Mouse (Mus musculus) heart, postnatal 0 days (tissue): Measurements from ENCODE around the gene Mark2. TPM values are rescaled to one million over a fixed set of nuclear protein-coding genes. Genes with fewer than 3 reads are reported as not detected.

ENCODE experiments used
- ATAC-seq: fragments of 200-750 bp; cut with Nextera tagmentation; 2 replicates; pipeline ENCODE4 v1.8.0; 2017; ENCODE audit warnings: low read depth, moderate number of reproducible peaks, moderate library complexity; ENCODE audit not compliant: insufficient read depth
- DNase-seq: peaks from one replicate; pipeline ENCODE4 v3.0.0-alpha.2; 2016; ENCODE audit warnings: low spot score
- H3K27ac ChIP-seq: fragments of 300-500 bp; sonication (generic); 2 replicates; pipeline ENCODE4 v1.5.1; 2014; ENCODE audit warnings: low read depth, mild to moderate bottlenecking
- H3K27me3 ChIP-seq: fragments of 300-500 bp; sonication (generic); 2 replicates; pipeline ENCODE4 v1.6.1; 2014; ENCODE audit warnings: low read length, mixed read lengths; ENCODE audit not compliant: control insufficient read depth, insufficient read depth
- H3K36me3 ChIP-seq: fragments of 300-500 bp; sonication (generic); replicated peaks from 2 replicates; pipeline ENCODE4 v1.6.1; 2014; ENCODE audit warnings: low read length, mixed read lengths; ENCODE audit not compliant: control insufficient read depth, insufficient read depth
- H3K4me1 ChIP-seq: fragments of 300-500 bp; sonication (generic); 2 replicates; pipeline ENCODE4 v1.6.1; 2014; ENCODE audit warnings: antibody characterized with exemption; ENCODE audit not compliant: control insufficient read depth, insufficient read depth
- H3K4me2 ChIP-seq: fragments of 300-500 bp; sonication (generic); 2 replicates; pipeline ENCODE4 v1.6.1; 2014; ENCODE audit warnings: low read depth, mild to moderate bottlenecking, low read length, moderate library complexity
- H3K4me3 ChIP-seq: fragments of 300-500 bp; sonication (generic); 2 replicates; pipeline ENCODE4 v1.5.1; 2014; ENCODE audit warnings: low read depth, low read length
- H3K9ac ChIP-seq: fragments of 300-500 bp; sonication (generic); replicated peaks from 2 replicates; pipeline ENCODE4 v1.6.1; 2014; ENCODE audit warnings: low read depth, low read length, mixed read lengths
- H3K9me3 ChIP-seq: fragments of 300-500 bp; sonication (generic); replicated peaks from 2 replicates; pipeline ENCODE4 v1.6.1; 2016; ENCODE audit warnings: low read length; ENCODE audit not compliant: control insufficient read depth
- CTCF ChIP-seq: IDR thresholded peaks from 2 replicates; pipeline ENCODE4 v1.5.1; 2016; ENCODE audit warnings: antibody characterized with exemption, control low read depth, low read depth
- EP300 ChIP-seq: IDR thresholded peaks from 2 replicates; pipeline ENCODE4 v1.6.1; 2016; ENCODE audit warnings: antibody characterized with exemption, low read depth
- WGBS: fragments of 180-500 bp; shearing (Covaris S2); extraction: QIAGEN DNeasy Blood & Tissue Kit; methylation state at CpG from one replicate; pipeline ENCODE4 v1.1.7; 2014; 5-methylcytosine and 5-hydroxymethylcytosine counted together
- polyA plus RNA-seq: library from polyadenylated mRNA; unstranded; fragments of >200 nt; fragmentation: Nextera tagmentation; extraction: Ambion mirVana; gene quantifications from 2 replicates; pipeline ENCODE4 v1.2.1, GENCODE M21; 2015
- total RNA-seq: library from RNA; depleted of rRNA; stranded (reverse); fragments of >200 nt; gene quantifications from 2 replicates; pipeline ENCODE4 v1.2.3, GENCODE M21; 2014; ENCODE audit warnings: low replicate concordance

The Mark2 gene
- total and polyA plus RNA-seq, 2 experiments from 2014 or later: 17.8 to 35.2 TPM

DNA sequence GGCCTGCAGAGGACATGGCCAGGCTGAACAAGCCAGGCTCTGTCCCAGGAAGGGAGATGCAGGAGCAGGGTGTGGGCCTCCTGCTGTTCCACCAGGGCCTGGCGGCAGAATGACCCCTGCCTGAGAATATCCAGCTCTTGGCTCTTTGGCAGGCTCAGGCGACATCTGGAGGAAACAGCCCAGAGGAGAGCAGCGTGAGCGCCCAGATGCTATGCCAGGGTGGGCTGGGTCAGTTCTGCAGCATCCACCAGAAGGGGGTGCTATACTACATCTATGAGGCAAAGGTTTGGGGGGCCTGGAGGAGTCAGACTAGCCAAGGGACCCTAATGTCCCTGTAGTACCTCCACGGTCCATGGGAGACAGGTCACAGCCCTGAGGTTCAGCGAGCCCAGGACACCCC lies 62.5 kb downstream of the Mark2 start:
- peak; percentile 63 for ATAC-seq
- Histone ChIP-seq H3K4me3 (no peak overlapping the region), H3K4me2 (no peak overlapping the region), H3K4me1 (no peaks in the 10 kb centered on the region; the same call in 1 of the 2 replicates), H3K9me3 (no peaks in the 10 kb centered on the region), H3K9ac (no peak overlapping the region), H3K36me3 (peaks cover 78% of the 10 kb centered on the region), H3K27ac (0 out of 2 replicates have a peak overlapping the region, but pooled peaks have one; percentile 20), H3K27me3 (no peaks in the 10 kb centered on the region)
- WGBS: 23% methylated on average over 6 of the region's 6 CpGs
- peak; percentile 69 for DNase-seq
- no peak for TF ChIP-seq EP300
- peak; percentile 56 for TF ChIP-seq CTCF

DNA sequence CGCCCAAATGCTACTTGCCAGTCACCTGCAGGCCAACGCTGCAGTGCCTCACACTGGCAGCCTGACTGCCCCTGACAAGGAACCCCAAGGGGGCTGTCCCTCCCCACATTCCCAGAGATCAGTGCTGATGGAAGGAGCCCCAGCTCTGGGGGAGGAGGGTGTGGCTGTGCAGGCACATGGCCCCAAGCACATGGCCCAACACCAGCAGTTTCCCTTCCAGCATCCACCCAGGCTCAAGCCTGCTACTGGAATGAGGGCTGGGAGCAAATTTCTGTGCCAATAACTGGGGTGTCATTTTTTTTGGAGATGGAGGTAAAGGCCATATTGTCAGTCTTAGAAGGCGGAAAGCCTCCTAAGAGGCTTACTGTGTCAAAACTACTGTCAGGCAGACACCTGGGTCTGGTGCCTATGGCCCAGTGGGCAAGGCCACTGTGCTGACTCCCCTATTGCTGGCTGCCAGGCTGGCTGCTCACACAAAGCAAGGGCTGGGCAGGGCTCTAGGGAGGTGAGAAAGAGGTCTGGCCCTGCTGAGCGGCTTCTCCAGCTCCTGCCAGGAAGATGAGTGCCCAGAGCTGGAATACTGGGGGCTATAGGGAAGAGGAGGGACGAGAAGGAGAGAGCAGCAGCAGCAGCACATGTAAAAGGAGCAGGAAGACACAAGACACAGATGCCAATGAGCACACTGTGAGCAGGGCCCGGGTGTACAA lies 63.3 kb downstream of the Mark2 start:
- H3K9ac ChIP-seq: no peak overlapping the region
- H3K4me2 ChIP-seq: no peak overlapping the region
- TF ChIP-seq EP300: no peak
- no peak for TF ChIP-seq CTCF
- ATAC-seq: no peak
- H3K27ac ChIP-seq: no peak overlapping the region
- WGBS: 86% methylated on average over 6 of the region's 6 CpGs
- H3K9me3 ChIP-seq: no peaks in the 10 kb centered on the region
- no peak for DNase-seq
- H3K4me1 ChIP-seq: no peaks in the 10 kb centered on the region; the same call in 1 of the 2 replicates
- no peak overlapping the region for H3K4me3 ChIP-seq
- no peaks in the 10 kb centered on the region for H3K27me3 ChIP-seq
- peaks cover 78% of the 10 kb centered on the region for H3K36me3 ChIP-seq

DNA sequence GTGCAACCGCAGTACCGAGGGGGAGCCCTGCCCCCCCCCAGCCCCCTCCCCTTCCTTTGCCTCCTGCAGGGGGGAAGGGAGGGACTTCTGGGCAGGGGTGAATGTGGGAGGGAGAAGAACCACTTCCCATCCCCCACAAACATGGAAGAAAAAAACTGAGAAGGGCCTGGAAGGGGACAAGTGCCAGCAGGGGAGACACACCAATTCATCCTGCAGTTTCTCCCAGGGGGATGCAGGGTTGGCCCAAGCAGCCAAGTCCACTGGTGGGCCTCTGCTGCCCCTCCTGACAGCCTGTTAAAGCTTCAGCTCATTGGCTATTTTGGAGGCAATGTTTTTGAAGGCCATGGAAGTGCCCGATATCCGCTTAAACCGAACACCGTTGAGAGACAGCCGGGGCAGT lies 64.9 kb downstream of the Mark2 start:
- Histone ChIP-seq H3K9ac (no peak overlapping the region), H3K4me3 (no peak overlapping the region), H3K27ac (no peak overlapping the region), H3K4me2 (no peak overlapping the region), H3K36me3 (peaks cover 78% of the 10 kb centered on the region), H3K9me3 (no peaks in the 10 kb centered on the region), H3K27me3 (no peaks in the 10 kb centered on the region), H3K4me1 (no peaks in the 10 kb centered on the region; the same call in 1 of the 2 replicates)
- ATAC-seq (no peak), DNase-seq (no peak)
- TF ChIP-seq CTCF (no peak), EP300 (no peak)
- 76% methylated on average over 7 of the region's 7 CpGs for WGBS

DNA sequence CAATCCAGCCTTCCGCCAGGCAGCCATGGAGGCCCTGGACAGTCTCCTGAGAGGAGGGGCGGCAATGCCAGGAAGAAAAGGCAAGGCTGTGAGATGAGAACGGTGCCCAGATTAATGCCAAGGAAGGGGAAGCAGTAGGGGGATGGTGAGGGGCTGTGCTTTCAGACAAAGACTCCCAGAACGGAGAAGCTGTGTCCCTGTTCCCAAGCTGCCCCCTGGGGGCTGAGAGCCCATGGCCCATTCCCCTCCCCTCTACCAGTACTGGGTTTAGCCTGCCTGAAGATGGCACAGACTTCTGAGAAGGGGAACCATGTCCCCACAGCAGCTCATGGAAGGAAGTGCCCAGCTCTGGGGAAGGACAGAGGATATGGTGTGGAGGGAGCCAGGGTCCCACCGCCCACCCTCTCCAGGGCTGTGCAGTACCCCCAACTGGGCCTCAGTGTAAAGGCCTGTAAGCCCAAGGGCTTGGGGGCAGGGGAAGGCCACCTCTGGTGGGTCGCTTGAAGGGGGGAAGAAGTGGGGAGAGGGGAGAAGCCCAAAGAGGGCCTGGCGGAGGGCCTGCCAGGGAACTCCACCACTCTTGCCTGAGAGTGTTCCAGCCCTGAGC lies 65.5 kb downstream of the Mark2 start:
- ATAC-seq (no peak), DNase-seq (no peak)
- H3K36me3 ChIP-seq: peaks cover 76% of the 10 kb centered on the region
- H3K27ac ChIP-seq: peak overlapping the region; percentile 18; the same call in 1 of the 2 replicates
- no peaks in the 10 kb centered on the region for H3K9me3 ChIP-seq
- no peak overlapping the region for H3K9ac ChIP-seq
- no peaks in the 10 kb centered on the region for H3K27me3 ChIP-seq
- no peak for TF ChIP-seq CTCF
- no peak for TF ChIP-seq EP300
- no peaks in the 10 kb centered on the region; the same call in 1 of the 2 replicates for H3K4me1 ChIP-seq
- no peak overlapping the region for H3K4me2 ChIP-seq
- no peak overlapping the region for H3K4me3 ChIP-seq
- 61% methylated on average over 7 of the region's 7 CpGs for WGBS

DNA sequence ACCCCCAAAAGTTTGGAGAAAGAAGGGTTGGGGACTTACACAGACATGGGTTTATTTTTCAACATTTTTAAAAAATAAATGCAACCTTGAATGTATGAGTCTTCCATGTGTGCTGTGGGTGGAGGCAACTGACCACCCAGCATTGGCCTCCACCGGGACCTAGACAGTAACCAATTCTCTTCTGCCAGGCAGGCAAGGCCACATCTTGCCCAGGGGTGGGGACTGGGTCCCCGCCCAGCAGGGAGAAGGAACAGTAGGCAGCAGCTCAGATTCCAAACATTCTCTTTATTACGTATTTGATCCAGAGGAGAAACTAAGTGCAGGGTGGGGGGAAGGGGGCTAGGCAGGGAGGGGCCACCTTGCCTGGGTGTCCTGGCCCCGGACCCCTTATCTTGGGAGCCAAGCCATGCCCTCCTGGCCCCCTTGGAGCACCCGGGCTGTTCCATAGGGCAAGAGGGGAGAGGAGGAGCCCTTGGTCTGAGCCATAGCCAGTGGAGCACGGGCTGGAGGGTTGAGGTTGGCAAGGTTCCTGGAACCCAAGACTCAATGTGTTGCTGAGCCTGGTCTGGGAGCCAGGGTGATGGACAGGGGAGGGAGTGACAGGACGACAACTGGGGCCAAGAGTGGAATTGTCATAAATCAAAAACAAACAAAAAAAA lies 66.4 kb downstream of the Mark2 start:
- Histone ChIP-seq H3K9me3 (no peaks in the 10 kb centered on the region), H3K36me3 (peaks cover 76% of the 10 kb centered on the region)
- TF ChIP-seq CTCF (no peak), EP300 (no peak)

More for the DNA sequence above, 66.4 kb downstream of the Mark2 start:
- 24% methylated on average over 7 of the region's 7 CpGs for WGBS
- Histone ChIP-seq H3K9ac (no peak overlapping the region), H3K4me1 (no peaks in the 10 kb centered on the region; the same call in 1 of the 2 replicates), H3K27me3 (no peaks in the 10 kb centered on the region), H3K27ac (peak overlapping the region; percentile 66), H3K4me2 (no peak overlapping the region), H3K4me3 (no peak overlapping the region)
- ATAC-seq: no peak
- DNase-seq: no peak
